Mouse (Mus musculus) testis, adult 2 months (tissue): ENCODE data around the gene Entpd7.

Experiments used
- CTCF ChIP-seq: fragments of 200-500 bp; IDR thresholded peaks from 2 replicates; pipeline ENCODE4 v1.5.1; 2012; ENCODE audit warnings: low read depth, mild to moderate bottlenecking, inconsistent platforms, low read length, moderate library complexity; ENCODE audit not compliant: control insufficient read depth, insufficient read depth, insufficient replicate concordance
- POLR2A ChIP-seq: fragments of 200-500 bp; IDR thresholded peaks from 2 replicates; pipeline ENCODE4 v1.6.1; 2012; ENCODE audit warnings: low read depth, mild to moderate bottlenecking, inconsistent platforms, low read length, moderate library complexity; ENCODE audit not compliant: control insufficient read depth

- TF ChIP-seq CTCF (no peak), POLR2A (no peak)
Measured at GRCm38 (mm10) chr19:43641833-43642232, 47.6 kb upstream of the Entpd7 start.
